Mouse (Mus musculus) embryonic facial prominence, embryonic 13.5 days (tissue): ENCODE data around the gene Vdr. TPM values are rescaled to one million over a fixed set of nuclear protein-coding genes. Genes with fewer than 3 reads are reported as not detected.

Experiments used
- ATAC-seq: fragments of 200-750 bp; cut with Nextera tagmentation; 2 replicates; pipeline ENCODE4 v1.8.0; 2017; ENCODE audit warnings: low read depth; ENCODE audit not compliant: insufficient number of reproducible peaks, insufficient read depth, low FRiP score, low TSS enrichment
- H3K27ac ChIP-seq: fragments of 300-500 bp; sonication (generic); 2 replicates; pipeline ENCODE4 v1.5.1; 2015; ENCODE audit warnings: moderate library complexity, mild to moderate bottlenecking, inconsistent platforms
- H3K27me3 ChIP-seq: fragments of 300-500 bp; sonication (generic); 2 replicates; pipeline ENCODE4 v1.6.1; 2015; ENCODE audit warnings: mild to moderate bottlenecking, inconsistent platforms
- H3K36me3 ChIP-seq: fragments of 300-500 bp; sonication (generic); 2 replicates; pipeline ENCODE4 v1.6.1; 2015; ENCODE audit warnings: mild to moderate bottlenecking, inconsistent platforms
- H3K4me1 ChIP-seq: fragments of 300-500 bp; sonication (generic); 2 replicates; pipeline ENCODE4 v1.6.1; 2015; ENCODE audit warnings: inconsistent platforms
- H3K4me2 ChIP-seq: fragments of 300-500 bp; sonication (generic); 2 replicates; pipeline ENCODE4 v1.6.1; 2015; ENCODE audit warnings: moderate library complexity, mild to moderate bottlenecking, inconsistent platforms
- H3K4me3 ChIP-seq: fragments of 300-500 bp; sonication (generic); 2 replicates; pipeline ENCODE4 v1.5.1; 2015; ENCODE audit warnings: mild to moderate bottlenecking, inconsistent platforms
- H3K9ac ChIP-seq: fragments of 300-500 bp; sonication (generic); 2 replicates; pipeline ENCODE4 v1.6.1; 2015; ENCODE audit warnings: mild to moderate bottlenecking, inconsistent platforms
- H3K9me3 ChIP-seq: fragments of 300-500 bp; sonication (generic); 2 replicates; pipeline ENCODE4 v1.6.1; 2016; ENCODE audit warnings: inconsistent platforms
- WGBS: fragments of 180-500 bp; shearing (Covaris S2); methylation state at CpG from one replicate; pipeline ENCODE4 v1.1.7; 2015; ENCODE audit warnings: mixed read lengths; 5-methylcytosine and 5-hydroxymethylcytosine counted together
- polyA plus RNA-seq: library from polyadenylated mRNA; unstranded; fragments of >200 nt; fragmentation: Nextera tagmentation; extraction: Ambion mirVana; gene quantifications from 2 replicates; pipeline ENCODE4 v1.2.1, GENCODE M21; 2015

Gene Vdr
- polyA plus RNA-seq, 1 experiment from 2014 or later, result 2.3 TPM

DNA sequence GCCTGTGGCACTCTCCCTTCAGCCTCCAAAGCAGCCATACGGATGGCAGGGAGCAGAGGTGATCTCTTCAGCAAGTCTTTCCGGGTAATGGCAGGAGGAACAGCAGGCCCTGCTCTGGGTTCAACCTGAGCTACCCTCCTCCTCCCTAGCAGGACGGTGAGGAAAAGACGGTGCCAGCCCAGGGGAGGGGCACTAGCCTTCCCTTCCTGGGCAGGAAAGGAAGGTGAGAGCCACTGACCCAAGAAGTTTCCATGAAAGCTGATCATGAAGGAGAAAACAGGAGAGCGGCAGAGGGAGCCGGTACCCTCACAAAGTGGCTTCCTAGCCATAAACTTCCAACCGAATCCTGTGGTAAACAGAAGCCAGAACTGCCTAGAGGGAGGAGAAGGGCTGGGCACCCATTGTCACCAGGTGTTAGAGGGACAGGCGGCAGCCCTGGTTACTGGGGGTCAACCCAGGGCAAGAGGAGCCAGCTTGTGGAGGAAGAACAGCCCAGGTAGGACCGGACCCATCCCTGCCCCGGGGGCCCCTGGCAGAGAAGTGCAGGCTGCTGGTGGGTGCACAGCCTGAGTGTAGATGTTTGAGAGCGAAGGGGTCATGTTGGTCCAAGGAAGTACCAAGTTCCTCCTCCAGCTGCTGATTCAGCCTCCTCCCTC is 34.6 kb upstream of the Vdr start:
- Histone ChIP-seq H3K27ac (no peak overlapping the region), H3K4me3 (no peak overlapping the region), H3K27me3 (no peaks in the 10 kb centered on the region), H3K9ac (no peak overlapping the region), H3K4me2 (no peak overlapping the region), H3K9me3 (no peaks in the 10 kb centered on the region), H3K4me1 (peaks cover 13% of the 10 kb centered on the region), H3K36me3 (no peaks in the 10 kb centered on the region)
- 77% methylated on average over 11 of the region's 11 CpGs for WGBS
- ATAC-seq, result no peak

DNA sequence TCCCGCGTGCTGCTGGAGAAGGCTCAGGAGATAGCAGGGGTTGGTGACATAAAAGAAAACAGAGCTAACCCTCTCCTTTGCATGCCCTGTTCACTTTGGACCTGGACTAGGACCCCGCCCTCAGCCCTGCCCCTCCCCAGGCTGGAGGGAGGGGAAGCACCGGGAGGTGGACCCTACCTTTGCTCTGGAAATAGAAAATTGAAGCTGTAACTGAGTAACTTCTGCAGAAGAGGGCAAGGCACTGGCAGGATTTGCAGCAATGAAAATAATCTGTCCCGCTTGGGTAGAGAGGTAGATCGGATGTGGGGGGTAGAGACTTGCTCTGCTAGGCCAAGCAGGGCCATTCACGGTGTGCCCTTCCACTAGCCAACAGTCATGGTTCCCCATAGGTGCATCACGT is 32.9 kb upstream of the Vdr start:
- no peak overlapping the region for H3K27ac ChIP-seq
- H3K9ac ChIP-seq, result no peak overlapping the region
- H3K4me3 ChIP-seq, result no peak overlapping the region
- no peak for ATAC-seq
- H3K27me3 ChIP-seq, result no peaks in the 10 kb centered on the region
- no peak overlapping the region for H3K4me2 ChIP-seq
- no peaks in the 10 kb centered on the region for H3K36me3 ChIP-seq
- peaks cover 5% of the 10 kb centered on the region for H3K4me1 ChIP-seq
- 86% methylated on average over 8 of the region's 8 CpGs for WGBS
- H3K9me3 ChIP-seq, result no peaks in the 10 kb centered on the region

DNA sequence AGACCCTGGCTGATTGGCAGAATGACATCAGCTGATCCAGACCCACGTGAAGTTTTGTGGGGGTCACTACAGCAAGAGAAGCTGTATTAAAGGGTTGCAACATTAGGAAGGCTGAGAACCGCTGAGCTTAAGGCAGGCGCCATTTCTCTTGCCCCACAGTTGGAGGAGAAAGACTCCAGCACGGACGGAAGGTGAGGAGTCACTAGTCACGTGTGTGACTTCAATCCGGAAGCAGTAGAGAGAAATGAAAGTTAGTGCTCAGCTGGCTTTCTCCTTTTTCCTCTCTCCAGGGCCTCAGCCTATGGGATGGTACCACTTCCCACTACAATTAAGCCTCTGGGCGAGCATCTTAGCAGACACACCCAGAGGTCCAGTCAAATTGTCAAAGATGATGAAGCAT is 32.1 kb upstream of the Vdr start:
- no peak overlapping the region for H3K4me3 ChIP-seq
- no peak for ATAC-seq
- no peak overlapping the region for H3K9ac ChIP-seq
- no peak overlapping the region for H3K27ac ChIP-seq
- no peaks in the 10 kb centered on the region for H3K36me3 ChIP-seq
- no peaks in the 10 kb centered on the region for H3K27me3 ChIP-seq
- H3K9me3 ChIP-seq, result no peaks in the 10 kb centered on the region
- WGBS, result 84% methylated on average over 8 of the region's 8 CpGs
- peaks cover 6% of the 10 kb centered on the region for H3K4me1 ChIP-seq
- no peak overlapping the region for H3K4me2 ChIP-seq

DNA sequence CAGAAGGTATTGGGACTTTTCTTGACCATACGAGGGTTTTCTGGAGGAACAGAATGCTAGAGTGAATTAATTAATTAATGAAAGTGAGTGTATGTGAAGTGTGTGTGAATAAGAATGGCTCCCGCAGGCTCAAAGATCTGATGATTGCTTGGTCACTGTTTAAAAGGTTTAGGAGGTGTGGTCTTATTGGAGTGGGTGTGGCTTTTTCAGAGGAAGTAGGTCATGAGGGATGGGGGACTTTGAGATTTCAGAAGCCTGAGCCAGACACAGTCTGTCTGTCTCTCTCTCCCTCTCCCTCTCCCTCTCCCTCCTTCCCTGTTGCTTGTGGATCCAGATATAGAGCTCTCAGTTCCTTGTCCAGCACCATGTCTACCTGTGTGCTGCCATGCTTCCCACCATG is 30.9 kb upstream of the Vdr start:
- H3K4me3 ChIP-seq, result no peak overlapping the region
- no peak overlapping the region for H3K9ac ChIP-seq
- WGBS, result 95% methylated on average over 2 of the region's 2 CpGs
- no peak overlapping the region for H3K4me2 ChIP-seq
- no peaks in the 10 kb centered on the region for H3K36me3 ChIP-seq
- H3K27ac ChIP-seq, result no peak overlapping the region
- no peaks in the 10 kb centered on the region for H3K27me3 ChIP-seq
- peaks cover 6% of the 10 kb centered on the region for H3K4me1 ChIP-seq
- no peaks in the 10 kb centered on the region for H3K9me3 ChIP-seq
- ATAC-seq, result no peak

DNA sequence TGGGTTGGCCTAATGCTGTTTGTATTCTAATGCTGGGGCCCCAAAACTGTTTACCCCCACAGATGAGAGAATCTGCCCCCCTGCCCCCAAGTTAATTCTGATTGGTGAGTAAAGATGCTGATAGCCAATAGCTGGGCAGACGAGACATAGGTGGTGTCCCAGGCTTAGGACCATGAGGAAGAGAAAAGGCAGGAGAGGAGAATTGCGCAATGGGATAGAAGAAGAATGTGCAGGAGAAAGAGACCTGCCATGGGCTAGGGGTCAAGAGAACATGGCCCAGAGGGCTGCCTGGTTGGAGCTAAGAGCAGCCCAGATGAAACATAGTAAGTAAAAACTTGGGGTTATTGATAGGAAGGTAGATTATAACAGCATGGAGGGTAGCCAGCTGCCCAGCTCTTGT is 29.7 kb upstream of the Vdr start:
- no peak overlapping the region for H3K27ac ChIP-seq
- 88% methylated on average over 2 of the region's 2 CpGs for WGBS
- H3K27me3 ChIP-seq, result no peaks in the 10 kb centered on the region
- H3K9ac ChIP-seq, result no peak overlapping the region
- ATAC-seq, result no peak
- H3K4me2 ChIP-seq, result no peak overlapping the region
- no peaks in the 10 kb centered on the region for H3K9me3 ChIP-seq
- no peaks in the 10 kb centered on the region for H3K36me3 ChIP-seq
- peaks cover 6% of the 10 kb centered on the region; the same call in 1 of the 2 replicates for H3K4me1 ChIP-seq
- no peak overlapping the region for H3K4me3 ChIP-seq

DNA sequence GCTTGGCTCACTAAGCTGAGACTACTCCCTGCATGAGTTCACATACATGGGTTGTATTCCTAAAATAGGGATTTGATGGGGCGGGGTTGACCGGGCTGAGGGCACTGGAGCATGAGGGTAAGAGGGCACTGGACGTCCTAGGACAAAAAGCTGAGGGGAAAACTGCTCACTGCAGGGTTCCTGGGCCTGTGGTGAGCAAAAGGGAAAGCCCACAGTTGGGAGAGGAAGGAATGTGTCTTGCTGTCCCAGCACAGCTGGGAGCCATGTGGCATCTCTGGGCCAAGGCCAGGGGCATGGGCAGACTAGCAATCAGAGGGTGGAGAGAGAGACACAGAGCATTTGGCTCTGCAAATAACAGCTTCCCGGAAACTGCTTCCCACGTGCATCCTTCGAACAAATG is 28.1 kb upstream of the Vdr start:
- Histone ChIP-seq H3K4me3 (no peak overlapping the region), H3K4me1 (peaks cover 6% of the 10 kb centered on the region; the same call in 1 of the 2 replicates), H3K36me3 (no peaks in the 10 kb centered on the region), H3K9ac (no peak overlapping the region), H3K27ac (no peak overlapping the region), H3K9me3 (no peaks in the 10 kb centered on the region), H3K27me3 (no peaks in the 10 kb centered on the region), H3K4me2 (no peak overlapping the region)
- 66% methylated on average over 6 of the region's 6 CpGs for WGBS
- no peak for ATAC-seq

DNA sequence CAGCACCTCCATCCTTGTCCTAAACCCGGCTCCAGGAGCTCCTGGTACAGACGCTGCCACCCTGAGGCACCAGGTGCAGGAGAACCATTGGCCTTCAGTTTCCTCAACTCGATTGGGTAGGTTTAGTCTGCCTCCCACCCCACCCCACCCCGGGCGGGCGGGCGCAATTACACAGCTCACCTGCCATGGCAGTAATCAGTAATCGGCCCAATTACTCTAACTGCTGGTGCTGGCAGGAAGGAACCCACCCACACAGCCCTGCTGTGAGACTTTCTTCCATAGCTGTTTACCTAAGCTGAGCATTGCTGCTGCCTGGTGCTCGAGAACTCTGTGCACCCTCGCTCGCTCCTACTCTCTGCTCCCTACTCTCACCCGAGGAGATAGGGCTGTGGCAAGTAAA is 22.0 kb upstream of the Vdr start:
- Histone ChIP-seq H3K36me3 (no peaks in the 10 kb centered on the region), H3K4me3 (no peak overlapping the region), H3K27me3 (no peaks in the 10 kb centered on the region), H3K4me1 (no peaks in the 10 kb centered on the region), H3K27ac (no peak overlapping the region), H3K4me2 (no peak overlapping the region), H3K9ac (no peak overlapping the region), H3K9me3 (no peaks in the 10 kb centered on the region)
- WGBS, result 84% methylated on average over 12 of the region's 12 CpGs
- ATAC-seq, result no peak

DNA sequence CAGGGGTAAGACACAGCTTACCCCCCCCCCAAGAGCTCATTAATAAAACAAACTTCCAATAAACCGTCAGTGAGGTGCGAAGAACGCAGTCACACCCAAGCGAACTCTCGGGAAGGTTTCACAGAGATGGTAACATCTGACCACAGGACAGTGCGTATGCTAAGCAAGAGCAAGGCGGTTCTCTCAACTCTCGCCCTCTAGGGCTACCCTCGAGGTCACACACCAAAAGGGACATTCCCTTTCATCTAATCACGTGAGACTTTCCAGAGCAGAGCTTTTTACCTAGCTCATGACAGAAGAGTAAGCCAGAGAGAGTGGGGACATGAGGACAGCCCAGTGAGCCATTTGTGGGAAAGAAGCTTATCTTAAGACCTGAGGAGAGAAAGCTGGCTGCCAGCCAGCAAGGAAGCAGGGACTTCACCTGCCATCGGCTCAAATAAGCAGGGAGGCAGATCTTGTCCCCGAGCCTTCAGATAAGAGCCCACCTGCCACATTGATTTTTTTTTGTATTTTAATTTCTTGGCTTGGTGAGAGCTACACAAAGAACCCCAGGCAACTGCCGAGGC is 18.9 kb upstream of the Vdr start:
- no peak for ATAC-seq
- Histone ChIP-seq H3K4me1 (no peaks in the 10 kb centered on the region), H3K4me3 (no peak overlapping the region), H3K4me2 (no peak overlapping the region), H3K36me3 (no peaks in the 10 kb centered on the region), H3K27me3 (no peaks in the 10 kb centered on the region), H3K9ac (no peak overlapping the region), H3K27ac (no peak overlapping the region), H3K9me3 (no peaks in the 10 kb centered on the region)
- WGBS, result 69% methylated on average over 13 of the region's 13 CpGs

DNA sequence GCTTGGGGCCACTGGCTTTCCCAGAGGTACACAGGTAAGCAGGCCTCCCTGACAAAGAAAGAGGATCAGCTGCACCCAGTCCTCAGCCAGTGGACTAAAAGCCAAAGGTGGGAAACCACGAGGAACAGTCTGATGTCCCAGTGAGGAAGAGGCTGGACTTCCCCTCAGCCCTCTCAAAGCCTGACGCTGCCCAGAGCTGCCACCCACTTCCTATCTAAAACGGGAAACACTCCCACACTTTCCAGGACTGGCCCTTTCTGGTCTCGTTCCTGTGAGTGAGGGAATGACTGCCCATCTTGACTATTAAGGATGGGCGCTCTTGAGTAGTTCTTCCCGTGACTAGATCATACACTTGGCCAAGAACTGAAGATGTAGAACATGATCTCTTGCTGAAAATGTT is 17.4 kb upstream of the Vdr start:
- no peak overlapping the region for H3K4me2 ChIP-seq
- H3K4me3 ChIP-seq, result no peak overlapping the region
- no peaks in the 10 kb centered on the region for H3K9me3 ChIP-seq
- no peaks in the 10 kb centered on the region for H3K27me3 ChIP-seq
- WGBS, result 74% methylated on average over 6 of the region's 6 CpGs
- no peak for ATAC-seq
- H3K4me1 ChIP-seq, result no peaks in the 10 kb centered on the region
- H3K36me3 ChIP-seq, result no peaks in the 10 kb centered on the region
- no peak overlapping the region for H3K9ac ChIP-seq
- no peak overlapping the region for H3K27ac ChIP-seq

DNA sequence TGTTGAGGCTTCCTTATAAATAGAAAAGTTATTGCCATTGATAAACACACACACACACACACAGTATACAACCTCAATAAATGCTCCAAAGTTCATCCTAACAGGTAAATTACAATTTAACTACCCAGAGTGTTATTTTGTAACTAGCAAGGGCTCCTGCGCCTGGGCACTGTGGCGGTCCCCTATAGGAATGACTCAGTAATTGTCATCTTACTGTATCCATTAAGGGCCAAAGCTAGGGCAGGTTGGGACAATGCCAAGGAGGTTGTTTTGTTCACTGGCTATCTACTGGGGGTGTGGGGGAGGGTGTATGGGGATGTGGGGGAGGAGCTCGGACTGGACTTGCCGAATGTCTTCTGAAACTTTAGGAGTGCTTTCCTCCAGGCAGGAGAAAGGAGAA is 16.6 kb upstream of the Vdr start:
- no peak for ATAC-seq
- H3K4me2 ChIP-seq, result no peak overlapping the region
- H3K4me1 ChIP-seq, result no peaks in the 10 kb centered on the region
- H3K9me3 ChIP-seq, result no peaks in the 10 kb centered on the region
- H3K9ac ChIP-seq, result no peak overlapping the region
- no peaks in the 10 kb centered on the region for H3K27me3 ChIP-seq
- WGBS, result 54% methylated on average over 4 of the region's 4 CpGs
- no peaks in the 10 kb centered on the region for H3K36me3 ChIP-seq
- no peak overlapping the region for H3K27ac ChIP-seq
- no peak overlapping the region for H3K4me3 ChIP-seq

DNA sequence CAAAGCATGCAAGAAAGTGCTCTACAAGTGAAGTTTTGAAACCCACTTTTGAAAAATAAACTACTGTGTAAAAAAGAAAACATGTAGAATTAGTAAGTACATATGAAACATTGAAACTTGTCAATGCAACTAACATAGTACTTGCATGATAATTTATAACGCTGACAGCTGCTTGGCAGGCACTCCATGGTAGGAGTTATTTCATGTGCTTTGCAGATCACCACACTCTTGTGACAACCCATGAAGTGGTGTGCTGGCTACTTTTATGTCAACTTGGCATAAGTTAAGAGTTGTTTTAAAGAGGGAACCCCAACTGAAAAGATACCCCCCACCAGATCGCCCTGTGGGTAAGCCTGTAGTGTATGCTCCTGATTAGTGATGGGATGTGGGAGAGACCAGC is 12.0 kb upstream of the Vdr start:
- WGBS, result 78% methylated on average over 2 of the region's 2 CpGs
- no peak overlapping the region for H3K4me3 ChIP-seq
- H3K27me3 ChIP-seq, result no peaks in the 10 kb centered on the region
- no peaks in the 10 kb centered on the region for H3K36me3 ChIP-seq
- H3K9ac ChIP-seq, result no peak overlapping the region
- H3K4me1 ChIP-seq, result no peaks in the 10 kb centered on the region
- H3K27ac ChIP-seq, result no peak overlapping the region
- H3K9me3 ChIP-seq, result no peaks in the 10 kb centered on the region
- no peak overlapping the region for H3K4me2 ChIP-seq
- no peak for ATAC-seq

DNA sequence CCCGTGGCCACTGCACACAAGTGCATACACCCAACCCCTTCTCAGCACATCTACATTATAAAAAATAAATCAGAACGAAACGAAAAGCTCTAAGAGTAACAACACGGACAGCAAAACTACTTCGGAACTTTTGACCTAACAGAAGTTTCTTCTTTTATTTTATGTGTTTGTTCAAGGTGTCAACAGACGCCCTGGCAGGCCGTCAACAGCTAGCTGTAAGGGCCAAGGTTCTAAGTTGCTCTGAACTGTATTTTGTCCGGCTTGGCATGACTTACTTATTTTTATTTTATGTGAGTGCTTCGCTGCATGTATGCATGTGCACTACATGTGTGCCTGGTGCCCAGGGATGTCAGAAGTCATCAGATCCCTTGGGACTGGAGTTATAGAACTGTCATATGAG is 11.4 kb upstream of the Vdr start:
- Histone ChIP-seq H3K27ac (no peak overlapping the region), H3K4me1 (no peaks in the 10 kb centered on the region), H3K9ac (no peak overlapping the region), H3K4me2 (no peak overlapping the region), H3K27me3 (no peaks in the 10 kb centered on the region), H3K36me3 (no peaks in the 10 kb centered on the region), H3K4me3 (no peak overlapping the region), H3K9me3 (no peaks in the 10 kb centered on the region)
- 91% methylated on average over 9 of the region's 9 CpGs for WGBS
- ATAC-seq, result no peak
